Mouse (Mus musculus) lung, embryonic 15.5 days (tissue): ENCODE data around the gene Tymp. TPM values are rescaled to one million over a fixed set of nuclear protein-coding genes. Genes with fewer than 3 reads are reported as not detected.

ENCODE experiments used
- ATAC-seq: fragments of 200-750 bp; cut with Nextera tagmentation; 2 replicates; pipeline ENCODE4 v1.8.0; 2017; ENCODE audit warnings: moderate number of reproducible peaks, borderline replicate concordance; ENCODE audit not compliant: low FRiP score, low TSS enrichment; ENCODE audit errors: extremely low read depth
- H3K27ac ChIP-seq: fragments of 300-500 bp; sonication (generic); 2 replicates; pipeline ENCODE4 v1.5.1; 2015; ENCODE audit warnings: moderate library complexity, mild to moderate bottlenecking, inconsistent platforms
- H3K27me3 ChIP-seq: fragments of 300-500 bp; sonication (generic); 2 replicates; pipeline ENCODE4 v1.6.1; 2015; ENCODE audit warnings: inconsistent platforms
- H3K36me3 ChIP-seq: fragments of 300-500 bp; sonication (generic); 2 replicates; pipeline ENCODE4 v1.6.1; 2015; ENCODE audit warnings: inconsistent platforms
- H3K4me1 ChIP-seq: fragments of 300-500 bp; sonication (generic); 2 replicates; pipeline ENCODE4 v1.6.1; 2015; ENCODE audit warnings: inconsistent platforms
- H3K4me2 ChIP-seq: fragments of 300-500 bp; sonication (generic); 2 replicates; pipeline ENCODE4 v1.6.1; 2015; ENCODE audit warnings: inconsistent platforms, mild to moderate bottlenecking, moderate library complexity
- H3K4me3 ChIP-seq: fragments of 300-500 bp; sonication (generic); 2 replicates; pipeline ENCODE4 v1.5.1; 2015; ENCODE audit warnings: mild to moderate bottlenecking, inconsistent platforms
- H3K9ac ChIP-seq: fragments of 300-500 bp; sonication (generic); 2 replicates; pipeline ENCODE4 v1.6.1; 2015; ENCODE audit warnings: inconsistent platforms
- H3K9me3 ChIP-seq: fragments of 300-500 bp; sonication (generic); 2 replicates; pipeline ENCODE4 v1.6.1; 2016; ENCODE audit warnings: inconsistent platforms
- WGBS: fragments of 180-500 bp; shearing (Covaris S2); methylation state at CpG from one replicate; pipeline ENCODE4 v1.1.7; 2015; 5-methylcytosine and 5-hydroxymethylcytosine counted together
- polyA plus RNA-seq: library from polyadenylated mRNA; unstranded; fragments of >200 nt; fragmentation: Nextera tagmentation; extraction: Ambion mirVana; gene quantifications from 2 replicates; pipeline ENCODE4 v1.2.1, GENCODE M21; 2015

Gene Tymp
- polyA plus RNA-seq, 1 experiment from 2014 or later, result 1.7 TPM

- H3K4me3 ChIP-seq, result peak within 1 kb of the TSS; percentile 27
- peaks cover 12% of the 10 kb centered on the region; the same call in 1 of the 2 replicates for H3K27me3 ChIP-seq
- H3K9me3 ChIP-seq, result no peaks in the 10 kb centered on the region
- peak within 1 kb of the TSS; percentile 54 for H3K4me2 ChIP-seq
- H3K4me1 ChIP-seq, result peaks cover 7% of the 10 kb centered on the region
- no peak within 1 kb of the TSS for H3K27ac ChIP-seq
- peak; percentile 28; the same call in 1 of the 2 replicates for ATAC-seq
- H3K9ac ChIP-seq, result no peak within 1 kb of the TSS
- WGBS, result 6% methylated on average over 26 of the region's 26 CpGs
- no peaks in the 10 kb centered on the region for H3K36me3 ChIP-seq
Observed at GRCm38 (mm10) chr15:89322670-89323522, 53.9 kb downstream of the Tymp start, which contains the start of gene Adm2. TSS of gene Adm2 (plus strand) at chr15:89322720.

Other genes with a start within 250 kb of the Tymp start
- 21.7 and 24.3 TPM in 2 replicates for gene Hdac10, start 248.3 kb downstream of the Tymp start, polyA plus RNA-seq
- 12.5 and 13.4 TPM in 2 replicates for gene Mapk12, start 236.3 kb downstream of the Tymp start, polyA plus RNA-seq
- 10.0 and 12.6 TPM in 2 replicates for gene Mapk11, start 227.4 kb downstream of the Tymp start, polyA plus RNA-seq
- 123 and 128 TPM in 2 replicates for gene Plxnb2, start 196.3 kb downstream of the Tymp start, polyA plus RNA-seq
- 11.0 and 11.8 TPM in 2 replicates for gene Dennd6b, start 180.5 kb downstream of the Tymp start, polyA plus RNA-seq
- 24.5 and 28.5 TPM in 2 replicates for gene Ppp6r2, start 165.5 kb downstream of the Tymp start, polyA plus RNA-seq
- gene Sbf1, start 61.7 kb downstream of the Tymp start, polyA plus RNA-seq, result 50.3 and 53.7 TPM in 2 replicates
- gene Adm2, start 54.3 kb downstream of the Tymp start, polyA plus RNA-seq, result 0.45 and 0.69 TPM in 2 replicates
- gene Miox, start 42.6 kb downstream of the Tymp start, polyA plus RNA-seq, result not detected in 2 replicates
- gene Lmf2, start 21.4 kb downstream of the Tymp start, polyA plus RNA-seq, result 70.7 and 74.4 TPM in 2 replicates
- gene Ncaph2, start 21.3 kb downstream of the Tymp start, polyA plus RNA-seq, result 160 and 168 TPM in 2 replicates
- 5.6 and 5.9 TPM in 2 replicates for gene Sco2, start 3.2 kb downstream of the Tymp start, polyA plus RNA-seq
- 3.0 and 4.1 TPM in 2 replicates for gene Odf3b, start 2.2 kb upstream of the Tymp start, polyA plus RNA-seq
- gene Klhdc7b, start 7.9 kb upstream of the Tymp start, polyA plus RNA-seq, result not detected in 2 replicates
- gene Syce3, start 33.5 kb upstream of the Tymp start, polyA plus RNA-seq, result not detected in 2 replicates
- 4.2 and 5.1 TPM in 2 replicates for gene Cpt1b, start 48.8 kb upstream of the Tymp start, polyA plus RNA-seq
- 2.3 and 2.4 TPM in 2 replicates for gene C730034F03Rik, start 52.5 kb upstream of the Tymp start, polyA plus RNA-seq
- 0.40 TPM in 1 of 2 replicates, not detected in the other for gene Gm44502, start 52.7 kb upstream of the Tymp start, polyA plus RNA-seq
- 51.3 and 57.9 TPM in 2 replicates for gene Chkb, start 52.9 kb upstream of the Tymp start, polyA plus RNA-seq
- 0.65 and 0.97 TPM in 2 replicates for gene Mapk8ip2, start 76.9 kb upstream of the Tymp start, polyA plus RNA-seq
- gene Arsa, start 100.4 kb upstream of the Tymp start, polyA plus RNA-seq, result 21.5 and 22.7 TPM in 2 replicates
- gene Shank3, start 122.6 kb upstream of the Tymp start, polyA plus RNA-seq, result 2.5 and 2.8 TPM in 2 replicates
- 0.10 and 0.20 TPM in 2 replicates for gene Acr, start 191.3 kb upstream of the Tymp start, polyA plus RNA-seq
- gene Rabl2, start 214.9 kb upstream of the Tymp start, polyA plus RNA-seq, result 45.9 and 46.2 TPM in 2 replicates